Mouse (Mus musculus): ENCODE results near the gene Gm3099. TPM values are rescaled to one million over a fixed set of nuclear protein-coding genes. Genes with fewer than 3 reads are reported as not detected.
"Not testable (repeated sequence)": the region's sequence is repeated elsewhere in the genome, so short reads cannot be mapped to it uniquely, and the experiment has no call there.

The Gm3099 gene
- not detected in 2 replicates for polyA plus RNA-seq (2015; fragmentation: Nextera tagmentation; extraction: Ambion mirVana)

- not testable (repeated sequence) for H3K27ac ChIP-seq (replicated peaks); H3K4me1 ChIP-seq; H3K4me3 ChIP-seq (replicated peaks); H3K36me3 ChIP-seq; H3K27me3 ChIP-seq (replicated peaks); H3K9ac ChIP-seq (replicated peaks); ATAC-seq (ENCODE audit: low FRiP score); H3K4me2 ChIP-seq; H3K9me3 ChIP-seq (replicated peaks)
- WGBS = 67% methylated on average over 1 of the region's 3 CpGs
Observed at GRCm38 (mm10) chr14:3998094-3998493, at the start of gene Gm3099. Gene Gm3099 (plus strand): TSS chr14:3998394.

GRCm38 (mm10) chr14:3963247-3963646 lies 34.9 kb upstream of the Gm3099 start, which contains the start of gene Gm3095:
Gene Gm3095 (plus strand): TSS chr14:3963547.
- not testable (repeated sequence) for H3K27ac ChIP-seq (replicated peaks); H3K36me3 ChIP-seq; H3K9ac ChIP-seq (replicated peaks); H3K4me1 ChIP-seq; H3K4me3 ChIP-seq (replicated peaks); H3K4me2 ChIP-seq; H3K27me3 ChIP-seq (replicated peaks); H3K9me3 ChIP-seq (replicated peaks); ATAC-seq (ENCODE audit: low FRiP score)
- WGBS = no CpG with 5 or more reads among the region's 2 CpGs

GRCm38 (mm10) chr14:4023641-4024040 lies 25.4 kb downstream of the Gm3099 start, which contains the start of gene Gm5796:
Gene Gm5796 (plus strand): TSS chr14:4023941.
- not testable (repeated sequence) for H3K9me3 ChIP-seq (replicated peaks); H3K36me3 ChIP-seq; H3K27ac ChIP-seq (replicated peaks); H3K4me1 ChIP-seq; H3K4me2 ChIP-seq; H3K9ac ChIP-seq (replicated peaks); H3K27me3 ChIP-seq (replicated peaks); H3K4me3 ChIP-seq (replicated peaks); ATAC-seq (ENCODE audit: low FRiP score)
- 89% methylated on average over 1 of the region's 3 CpGs for WGBS

Other genes starting within 250 kb of the Gm3099 start
- gene Gm3002, start 188.3 kb upstream of the Gm3099 start, polyA plus RNA-seq (2015; fragmentation: Nextera tagmentation; extraction: Ambion mirVana) = 4.2 and 4.9 TPM in 2 replicates
- not detected in 2 replicates for gene Gm3033, start 152.1 kb upstream of the Gm3099 start, polyA plus RNA-seq (2015; fragmentation: Nextera tagmentation; extraction: Ambion mirVana)
- not detected in 2 replicates for gene Gm2916, start 114.2 kb upstream of the Gm3099 start, polyA plus RNA-seq (2015; fragmentation: Nextera tagmentation; extraction: Ambion mirVana)
- not detected in 2 replicates for gene Gm3029, start 66.6 kb upstream of the Gm3099 start, polyA plus RNA-seq (2015; fragmentation: Nextera tagmentation; extraction: Ambion mirVana)
- gene Gm3095, start 34.8 kb upstream of the Gm3099 start, polyA plus RNA-seq (2015; fragmentation: Nextera tagmentation; extraction: Ambion mirVana) = 1.8 and 2.0 TPM in 2 replicates
- 3.2 and 3.6 TPM in 2 replicates for gene Gm5796, start 25.5 kb downstream of the Gm3099 start, polyA plus RNA-seq (2015; fragmentation: Nextera tagmentation; extraction: Ambion mirVana)
- gene Gm3115, start 85.7 kb downstream of the Gm3099 start, polyA plus RNA-seq (2015; fragmentation: Nextera tagmentation; extraction: Ambion mirVana) = not detected in 2 replicates
- gene Gm8108, start 112.1 kb downstream of the Gm3099 start, polyA plus RNA-seq (2015; fragmentation: Nextera tagmentation; extraction: Ambion mirVana) = 4.1 and 6.7 TPM in 2 replicates
- gene Gm3127, start 166.6 kb downstream of the Gm3099 start, polyA plus RNA-seq (2015; fragmentation: Nextera tagmentation; extraction: Ambion mirVana) = not detected in 2 replicates
- gene Gm2974, start 184.2 kb downstream of the Gm3099 start, polyA plus RNA-seq (2015; fragmentation: Nextera tagmentation; extraction: Ambion mirVana) = 7.5 and 9.2 TPM in 2 replicates